Mouse (Mus musculus): ENCODE measurements around the gene Fth1.

Gene Fth1

GRCm38 (mm10) chr19:10021981-10022380 lies 41.6 kb downstream of the Fth1 start:
- no peak for DNase-seq (ENCODE audit: extremely low spot score, low read depth, low spot score)

DNA sequence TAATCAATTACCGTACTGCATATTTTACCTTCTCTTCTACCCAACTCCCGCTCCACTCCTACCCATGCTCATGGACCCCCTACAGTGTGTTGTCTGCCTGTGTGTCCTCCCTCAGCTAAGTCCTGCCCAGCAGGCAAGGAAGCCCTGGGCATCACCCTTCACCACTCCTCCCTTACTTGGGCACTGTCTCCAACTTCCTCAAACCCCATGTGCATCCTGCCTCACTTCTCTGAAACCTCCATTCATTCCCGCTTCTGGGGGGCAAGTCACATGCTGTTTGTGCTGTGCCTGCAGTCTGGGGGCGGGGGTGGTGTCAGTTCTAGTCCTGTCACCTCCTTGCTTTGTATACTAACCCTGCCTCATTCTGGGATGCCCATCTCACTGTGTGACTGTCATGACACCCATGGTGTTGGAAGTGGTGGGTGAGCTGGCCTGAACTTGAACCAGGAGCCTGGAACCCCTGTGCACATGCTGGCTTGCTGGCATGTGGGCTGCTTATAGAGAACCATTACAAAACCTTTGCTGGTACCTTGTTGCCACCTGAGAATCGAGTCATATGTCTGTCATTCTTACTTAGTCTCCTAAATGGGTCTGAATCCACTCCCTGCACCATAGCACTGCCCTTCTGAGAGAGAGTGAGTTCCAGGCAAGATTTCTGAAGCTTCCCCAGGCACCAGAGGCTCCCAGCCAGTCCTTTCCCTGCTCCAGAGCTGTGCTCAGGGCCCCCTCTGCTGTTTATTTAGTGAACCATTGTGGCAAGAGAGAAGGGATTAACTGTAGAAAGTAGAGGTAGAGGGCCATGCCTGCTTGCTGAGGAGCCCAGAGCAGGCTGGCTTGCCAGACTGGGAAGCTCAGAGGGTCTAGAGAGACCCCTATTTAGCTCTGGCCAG lies 42.3 kb downstream of the Fth1 start:
- DNase-seq (ENCODE audit: extremely low spot score, low read depth, low spot score) = no peak

DNA sequence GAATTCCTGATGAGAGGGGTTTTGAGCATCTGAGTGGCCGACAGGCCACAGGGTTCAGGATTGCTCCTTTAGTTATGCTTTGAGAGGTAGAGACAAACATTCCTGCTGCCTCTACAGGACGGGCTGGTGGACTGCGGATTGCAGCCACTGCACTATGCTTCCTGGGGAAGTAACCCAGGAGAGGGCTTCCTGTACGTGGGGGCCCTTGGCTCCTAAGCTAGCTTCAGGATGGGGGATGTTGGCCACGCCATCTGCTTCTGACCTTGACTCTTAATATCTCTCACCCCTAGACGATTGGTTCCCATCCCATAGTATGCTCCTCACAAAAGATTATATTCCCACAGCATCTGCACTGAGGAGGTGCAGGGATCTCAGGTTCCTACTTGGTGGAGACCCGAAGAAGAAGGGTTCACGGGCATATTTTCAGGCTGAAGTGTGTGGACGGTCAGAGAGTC lies 42.9 kb downstream of the Fth1 start:
- no peak for DNase-seq (ENCODE audit: extremely low spot score, low read depth, low spot score)

DNA sequence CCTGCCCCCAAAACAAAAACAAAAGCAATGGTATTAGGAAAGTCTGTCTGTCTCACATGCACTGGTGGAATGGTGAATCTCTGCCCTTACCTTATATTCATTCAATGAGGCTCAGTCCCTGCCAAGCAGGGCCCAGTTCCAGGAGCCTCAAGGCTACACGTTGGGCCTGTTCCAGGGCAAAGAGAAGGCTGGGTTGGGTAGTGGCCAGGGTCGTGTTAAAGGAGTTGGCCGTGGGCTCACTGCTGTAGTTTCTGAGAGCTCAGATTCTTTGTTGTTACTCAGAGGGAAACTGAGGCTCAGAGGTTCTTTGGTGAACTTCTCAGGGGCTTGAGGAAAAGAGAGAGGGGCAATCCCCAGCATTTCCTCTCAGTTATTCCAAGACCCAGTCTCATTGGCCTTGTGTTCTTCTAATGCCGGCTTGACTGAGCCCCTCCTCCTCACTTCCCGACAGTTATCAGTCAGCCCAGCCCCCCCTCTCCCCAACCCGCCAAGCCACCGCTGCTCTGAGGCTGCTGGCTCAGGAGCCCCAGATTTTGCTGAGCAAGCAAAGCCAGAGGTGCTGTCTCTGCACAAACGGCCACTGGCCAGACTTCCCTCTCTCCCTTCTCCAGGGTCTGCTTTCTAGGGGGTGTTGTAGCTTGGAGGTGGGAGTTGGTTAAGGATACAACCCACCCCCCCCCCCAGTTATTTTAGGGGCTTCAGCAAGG lies 44.9 kb downstream of the Fth1 start:
- DNase-seq (ENCODE audit: extremely low spot score, low read depth, low spot score) = no peak

DNA sequence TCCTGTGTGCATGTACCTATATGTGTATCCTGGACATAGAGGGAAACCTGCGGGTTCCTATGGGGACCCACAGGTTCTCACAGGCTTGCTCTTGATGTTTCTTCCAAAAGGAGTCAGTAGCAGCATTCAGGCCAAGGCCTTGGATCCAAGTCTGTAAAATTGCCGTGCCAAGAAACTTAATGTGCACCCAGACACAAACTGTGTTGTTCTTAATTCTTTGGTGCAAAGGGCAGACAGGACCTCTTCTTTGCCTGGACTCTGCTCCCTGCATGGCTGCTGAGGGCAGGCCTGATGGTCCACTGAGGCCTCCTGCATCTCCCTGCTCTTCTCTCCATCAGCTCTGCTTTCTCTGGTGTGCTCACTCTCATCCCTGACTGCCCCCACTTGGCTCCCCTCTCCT lies 49.3 kb downstream of the Fth1 start:
- no peak for DNase-seq (ENCODE audit: extremely low spot score, low read depth, low spot score)

DNA sequence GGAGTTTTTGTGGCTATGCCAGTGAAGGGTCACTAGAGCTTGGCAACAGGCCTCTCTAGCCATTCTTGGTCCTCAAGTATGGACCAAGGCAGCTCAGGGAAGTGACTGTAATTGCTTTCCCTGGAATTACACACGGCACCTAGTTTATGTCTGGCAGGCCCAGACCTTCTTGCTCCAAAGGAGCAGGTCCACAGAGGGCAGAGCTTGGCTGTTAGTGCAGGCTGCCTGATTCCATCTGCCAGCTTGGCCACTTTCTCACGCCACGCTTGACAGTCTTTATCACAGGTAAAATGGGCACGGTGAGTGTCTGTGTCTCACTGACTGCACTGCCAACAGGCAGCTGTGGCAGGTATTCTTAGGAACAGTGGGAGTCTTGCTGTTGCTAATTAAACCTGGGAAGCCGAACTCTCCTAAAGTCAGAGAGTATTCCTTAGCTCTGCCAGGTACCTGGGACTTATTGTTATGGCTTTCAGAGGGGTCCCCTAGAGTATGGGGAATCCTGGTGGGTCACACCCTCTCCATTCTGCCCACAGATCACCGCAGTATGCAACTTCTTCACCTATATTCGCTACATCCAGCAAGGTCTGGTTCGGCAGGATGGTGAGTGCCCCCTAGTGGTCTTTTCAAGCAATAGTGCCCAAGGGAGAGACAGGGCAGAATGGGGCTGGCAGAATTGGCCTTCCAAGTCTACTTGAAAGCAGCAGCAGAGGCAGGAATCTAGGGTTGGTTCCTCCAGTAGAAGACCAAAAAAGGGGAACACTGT lies 53.0 kb downstream of the Fth1 start:
- DNase-seq (ENCODE audit: extremely low spot score, low read depth, low spot score) = no peak

GRCm38 (mm10) chr19:10034356-10034755 lies 54.0 kb downstream of the Fth1 start:
- DNase-seq (ENCODE audit: extremely low spot score, low read depth, low spot score) = no peak
